Mouse (Mus musculus) CD8-positive naive resting alpha-beta T cell, adult 2 months (primary cell): ENCODE measurements around the gene Ephx1.

ENCODE experiments used
- DNase-seq, 2 experiments: peaks; one replicate each; pipeline ENCODE4 v3.0.0; 2022; ENCODE audit warnings: low read depth in 2 of 2, low spot score in 2 of 2

The Ephx1 gene

DNA sequence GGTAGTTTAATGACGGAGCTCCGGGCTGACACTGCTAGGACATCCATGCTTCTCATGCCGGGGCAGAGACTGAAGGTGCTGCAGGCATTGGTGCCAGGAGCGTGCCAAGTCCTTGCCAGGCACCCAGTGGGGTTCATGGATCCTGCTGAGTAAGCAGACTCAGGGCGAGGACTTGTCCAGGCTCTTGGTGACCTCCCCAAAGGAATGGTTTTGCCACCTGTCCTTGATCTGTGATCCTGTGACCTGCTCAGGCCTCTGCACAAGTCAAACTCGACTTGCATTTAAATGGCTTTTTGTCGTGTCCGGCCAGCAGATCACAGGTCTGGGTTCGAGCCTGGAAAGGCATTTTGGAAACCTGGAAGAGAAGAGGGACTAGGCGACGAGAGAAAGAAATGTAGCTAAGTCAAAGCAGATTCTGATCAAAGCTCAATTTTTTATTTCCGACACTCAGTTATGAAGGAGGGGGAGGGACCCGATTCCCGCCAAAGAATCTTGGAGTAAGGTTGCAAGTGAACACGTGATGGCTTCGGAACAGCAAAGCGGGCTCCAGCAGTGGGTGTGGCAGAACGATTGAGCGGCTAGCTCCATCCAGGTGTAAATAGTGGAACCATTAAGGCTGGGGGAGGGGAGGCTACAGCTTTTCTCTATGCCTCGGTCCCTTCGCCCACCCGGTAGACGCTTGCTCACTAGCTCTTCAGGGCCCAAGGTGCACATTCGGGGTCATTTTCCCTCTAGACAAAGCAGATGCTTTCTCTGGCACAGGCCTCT, 41.0 kb downstream of the Ephx1 start:
- no peak for DNase-seq

DNA sequence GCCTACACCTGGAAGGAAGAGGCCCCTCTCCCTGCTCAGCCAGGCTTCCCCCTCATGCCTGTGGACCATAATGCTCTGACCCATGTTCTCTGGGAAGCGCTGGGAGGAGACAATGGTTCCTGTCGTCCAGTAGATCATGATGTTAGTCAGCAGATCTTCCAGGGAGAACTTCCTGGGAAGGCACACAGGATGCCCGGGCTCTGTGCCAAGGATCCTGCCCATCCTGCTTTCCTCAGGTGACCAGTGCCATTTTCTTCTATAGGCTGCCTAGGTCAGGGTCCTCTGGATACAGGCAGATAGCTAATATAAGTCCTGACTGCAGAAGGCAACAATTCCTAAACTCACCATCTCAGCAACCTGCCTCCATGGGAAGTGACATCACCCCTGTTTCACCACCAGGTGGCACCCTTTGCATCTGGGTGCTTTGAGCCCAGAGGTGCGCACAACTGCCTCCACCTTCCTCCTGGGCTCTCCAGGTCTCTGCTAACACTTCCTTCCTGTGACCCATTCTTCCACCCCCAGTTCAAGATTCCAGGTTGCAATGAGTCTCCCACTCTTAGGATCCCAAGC, 44.5 kb downstream of the Ephx1 start:
- DNase-seq: peak; percentile 52 to 60

- peak; percentile 44 to 57 for DNase-seq
Observed at GRCm38 (mm10) chr1:180974126-180974746, 46.5 kb downstream of the Ephx1 start.

- DNase-seq: no peak
Observed at GRCm38 (mm10) chr1:180972941-180973340, 47.8 kb downstream of the Ephx1 start.

GRCm38 (mm10) chr1:180967261-180967660, 53.4 kb downstream of the Ephx1 start:
- DNase-seq: no peak

- no peak for DNase-seq
Observed at GRCm38 (mm10) chr1:180966542-180966941, 54.2 kb downstream of the Ephx1 start.

DNA sequence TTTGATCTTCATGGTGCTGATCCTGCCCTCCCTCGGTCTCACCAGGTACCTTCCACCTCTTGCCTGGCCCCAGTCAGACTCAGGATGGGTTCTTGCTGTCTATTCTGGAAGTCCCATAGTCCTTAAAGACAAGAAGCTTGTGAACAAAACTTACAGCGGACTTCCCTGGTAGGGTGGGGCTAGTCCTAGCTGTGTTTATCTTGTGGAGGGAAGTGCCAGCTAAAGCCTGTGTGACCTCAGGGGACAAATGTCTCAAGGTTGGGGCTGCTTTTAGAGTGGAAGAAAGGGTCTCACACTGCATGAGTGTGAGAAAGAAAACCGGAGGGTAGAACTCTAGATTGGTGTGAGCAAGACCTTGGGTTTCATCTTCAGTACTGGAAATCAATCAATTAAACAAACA, 54.9 kb downstream of the Ephx1 start:
- DNase-seq: no peak

- DNase-seq: no peak
Observed at GRCm38 (mm10) chr1:180958797-180959196, 61.9 kb downstream of the Ephx1 start.

DNA sequence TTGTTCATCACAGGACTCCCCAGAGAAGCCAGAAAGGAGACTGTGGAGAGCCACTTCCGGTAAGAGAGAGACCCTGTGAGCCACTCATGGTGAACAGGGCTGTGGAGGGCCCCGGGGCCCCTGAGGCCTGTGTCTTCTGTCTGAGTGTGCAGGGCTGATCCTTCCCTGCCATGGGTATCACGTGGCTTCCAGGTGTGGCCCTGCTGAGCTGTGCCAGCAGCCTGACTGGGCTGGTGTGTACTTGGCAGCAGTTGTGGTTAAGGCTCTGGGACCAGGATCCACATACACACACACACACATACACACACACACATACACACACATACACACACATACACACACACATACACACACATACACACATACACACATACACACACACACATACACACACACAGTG, 62.7 kb downstream of the Ephx1 start:
- DNase-seq: no peak

GRCm38 (mm10) chr1:180956973-180957381, 63.7 kb downstream of the Ephx1 start:
- no peak for DNase-seq

GRCm38 (mm10) chr1:180956401-180956800, 64.3 kb downstream of the Ephx1 start:
- no peak for DNase-seq

GRCm38 (mm10) chr1:180952808-180953207, 67.9 kb downstream of the Ephx1 start:
- DNase-seq: no peak

DNA sequence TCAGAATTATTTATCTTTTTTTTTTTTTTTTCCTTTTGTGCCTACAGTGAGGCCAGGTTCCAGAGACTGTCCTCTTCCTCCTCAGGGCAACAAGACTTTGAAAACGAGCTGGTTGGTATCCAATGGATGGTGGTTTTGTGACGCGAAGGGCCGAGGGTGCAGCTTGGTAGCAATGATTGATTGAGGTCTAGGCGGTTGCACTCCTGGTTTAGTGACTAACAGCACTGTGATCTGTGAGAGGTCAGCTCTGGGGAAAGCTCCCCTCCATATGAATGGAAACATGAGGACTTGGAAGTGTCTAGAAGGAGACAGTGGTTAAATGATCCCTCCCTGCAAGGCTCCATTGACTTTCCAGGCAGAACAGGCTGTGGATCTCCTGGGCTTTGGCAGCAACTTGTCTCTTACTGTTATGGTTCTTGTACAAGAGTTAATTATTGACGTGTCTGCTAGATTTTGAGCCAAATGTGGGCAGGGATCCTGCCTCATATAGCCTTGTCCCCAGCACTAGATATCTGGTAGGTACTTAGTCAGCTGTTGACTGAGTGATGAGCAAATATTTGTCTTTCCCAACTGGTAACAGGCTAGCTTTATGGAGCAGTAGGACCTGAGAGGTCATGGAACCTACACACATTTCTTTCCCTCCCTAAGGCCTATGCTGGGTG, 68.5 kb downstream of the Ephx1 start:
- no peak for DNase-seq

DNA sequence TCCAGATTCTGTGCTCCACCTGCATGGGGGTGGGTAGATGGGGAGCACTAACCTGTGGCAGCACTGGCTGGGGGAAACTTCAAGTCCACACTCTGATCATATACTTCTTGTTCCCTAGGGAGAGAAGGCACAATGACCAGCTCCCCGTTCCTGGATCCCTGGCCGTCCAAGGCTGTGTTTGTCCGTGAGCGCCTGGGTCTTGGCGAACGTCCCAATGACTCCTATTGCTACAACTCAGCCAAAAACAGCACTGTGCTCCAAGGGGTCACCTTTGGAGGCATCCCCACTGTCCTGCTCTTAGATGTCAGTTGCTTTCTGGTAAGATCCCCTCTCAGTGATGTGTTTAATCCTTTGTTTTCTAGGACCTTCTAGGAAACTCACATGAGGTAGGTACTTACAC, 74.3 kb downstream of the Ephx1 start:
- DNase-seq: no peak

GRCm38 (mm10) chr1:180945001-180945980, 75.4 kb downstream of the Ephx1 start:
- DNase-seq: no peak

- no peak for DNase-seq
Observed at GRCm38 (mm10) chr1:180944553-180944952, 76.2 kb downstream of the Ephx1 start.

DNA sequence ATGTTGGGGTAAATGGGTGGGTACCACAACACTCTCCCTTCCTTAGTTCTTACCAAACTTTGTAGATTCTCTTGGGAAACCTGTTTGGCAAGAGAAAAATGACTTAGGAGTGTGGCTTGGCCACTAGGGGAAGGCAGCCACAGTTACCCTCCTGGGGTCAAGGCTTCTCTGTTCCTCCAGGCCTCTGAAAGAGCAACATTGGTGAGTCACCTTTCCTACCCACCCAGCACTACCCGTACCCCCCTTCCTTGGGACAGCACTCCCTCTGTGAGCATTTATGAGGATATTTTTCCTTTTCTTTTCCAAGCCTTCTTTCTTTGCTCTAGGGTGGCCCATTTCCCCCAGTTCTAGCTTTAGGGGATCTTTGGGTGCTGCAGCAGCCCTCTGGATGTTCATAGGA, 76.8 kb downstream of the Ephx1 start:
- DNase-seq: no peak

- no peak for DNase-seq
Observed at GRCm38 (mm10) chr1:180943032-180943644, 77.6 kb downstream of the Ephx1 start.

DNA sequence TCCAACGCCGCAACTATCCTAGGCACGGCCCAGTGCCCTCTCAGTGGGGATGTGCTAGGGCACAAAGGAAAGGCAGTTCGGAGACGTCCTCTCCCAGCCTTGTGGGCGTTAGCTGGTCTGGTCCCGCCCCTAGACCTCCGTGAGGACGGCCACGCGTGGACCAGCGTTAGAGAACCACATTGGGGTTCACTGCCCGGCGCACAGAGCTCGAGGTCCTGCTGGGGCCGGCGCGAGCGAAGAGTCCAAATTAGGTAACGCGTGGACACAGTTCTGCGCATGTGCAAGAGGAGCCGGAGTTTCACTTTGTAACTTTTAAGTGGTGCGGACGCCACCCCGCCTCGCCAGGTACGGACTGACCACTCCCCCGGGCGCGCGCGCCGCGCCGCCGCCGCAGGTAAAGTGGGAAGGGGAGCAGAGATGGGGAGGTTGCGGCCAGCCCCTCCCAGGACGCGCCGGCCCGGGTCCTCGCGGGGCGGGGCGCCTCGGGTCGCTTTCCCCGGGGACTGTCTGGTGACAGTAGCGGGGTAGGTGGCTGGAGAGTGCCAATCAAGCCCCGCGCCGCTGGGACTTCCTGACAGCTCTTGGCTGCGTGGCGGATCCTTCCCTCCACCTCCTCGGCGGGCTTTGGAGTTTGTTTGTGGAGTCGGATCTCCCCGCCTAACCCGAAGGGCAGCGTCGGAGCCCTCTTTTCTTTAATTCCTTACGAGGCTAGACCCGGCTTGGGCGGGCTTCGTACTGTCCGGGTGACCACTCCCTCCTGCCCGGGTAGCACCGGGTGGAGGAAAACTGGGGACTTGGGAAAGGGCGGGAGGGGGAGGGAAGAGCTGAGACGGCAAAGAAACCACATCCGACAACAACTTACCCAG, 78.3 kb downstream of the Ephx1 start, which contains the start of gene Tmem63a:
Tmem63a (plus strand) TSS at position 179 of the 866 bp plus-strand sequence.
- peak; percentile 56 to 67 for DNase-seq
